Mouse (Mus musculus) myocyte (in vitro differentiated cells): ENCODE measurements around the gene Cyp4f40.

ENCODE experiments used
- CEBPB ChIP-seq: IDR thresholded peaks from 2 replicates; pipeline ENCODE4 v1.6.1; 2011; ENCODE audit warnings: mild to moderate bottlenecking, moderate library complexity; ENCODE audit not compliant: poor library complexity, insufficient read depth, severe bottlenecking
- E2F4 ChIP-seq: IDR thresholded peaks from one replicate; pipeline ENCODE4 v1.6.1; 2011; ENCODE audit warnings: mild to moderate bottlenecking, control low read depth, moderate library complexity; ENCODE audit not compliant: insufficient read depth
- MAX ChIP-seq: IDR thresholded peaks from one replicate; pipeline ENCODE4 v1.6.1; 2011; ENCODE audit warnings: low read depth, mild to moderate bottlenecking, control low read depth
- MYOD1 ChIP-seq, 3 experiments: IDR thresholded peaks; one replicate each; pipeline ENCODE4 v1.6.1; 2011; ENCODE audit warnings: control low read depth in 2 of 3, low read depth in 2 of 3, mild to moderate bottlenecking in 2 of 3, moderate library complexity in 1 of 3; ENCODE audit not compliant: insufficient read length in 2 of 3, control insufficient read depth in 1 of 3
- MYOG ChIP-seq, 3 experiments: IDR thresholded peaks; one replicate each; pipeline ENCODE4 v1.6.1; 2011; ENCODE audit warnings: control low read depth in 2 of 3, low read depth in 2 of 3, mild to moderate bottlenecking in 2 of 3; ENCODE audit not compliant: insufficient read length in 2 of 3, control insufficient read depth in 1 of 3, insufficient read depth in 1 of 3
- POLR2A ChIP-seq: IDR thresholded peaks from one replicate; pipeline ENCODE4 v1.6.1; 2011; ENCODE audit warnings: low read depth, mild to moderate bottlenecking, control low read depth, moderate library complexity; ENCODE audit not compliant: insufficient read length
- POLR2AphosphoS2 ChIP-seq: IDR thresholded peaks from one replicate; pipeline ENCODE4 v1.6.1; 2011; ENCODE audit warnings: low read depth, control low read depth; ENCODE audit not compliant: insufficient read length
- REST ChIP-seq: IDR thresholded peaks from one replicate; pipeline ENCODE4 v1.6.1; 2011; ENCODE audit warnings: mild to moderate bottlenecking, control low read depth, moderate library complexity; ENCODE audit not compliant: insufficient read depth, insufficient read length
- TCF12 ChIP-seq: IDR thresholded peaks from one replicate; pipeline ENCODE4 v1.6.1; 2011; ENCODE audit warnings: mild to moderate bottlenecking, control low read depth; ENCODE audit not compliant: poor library complexity, insufficient read depth, severe bottlenecking
- TCF3 ChIP-seq: IDR thresholded peaks from one replicate; pipeline ENCODE4 v1.6.1; 2011; ENCODE audit warnings: low read depth, control low read depth; ENCODE audit not compliant: insufficient read length
- USF1 ChIP-seq: IDR thresholded peaks from one replicate; pipeline ENCODE4 v1.6.1; 2011; ENCODE audit warnings: low read depth, mild to moderate bottlenecking, control low read depth, moderate library complexity

DNA sequence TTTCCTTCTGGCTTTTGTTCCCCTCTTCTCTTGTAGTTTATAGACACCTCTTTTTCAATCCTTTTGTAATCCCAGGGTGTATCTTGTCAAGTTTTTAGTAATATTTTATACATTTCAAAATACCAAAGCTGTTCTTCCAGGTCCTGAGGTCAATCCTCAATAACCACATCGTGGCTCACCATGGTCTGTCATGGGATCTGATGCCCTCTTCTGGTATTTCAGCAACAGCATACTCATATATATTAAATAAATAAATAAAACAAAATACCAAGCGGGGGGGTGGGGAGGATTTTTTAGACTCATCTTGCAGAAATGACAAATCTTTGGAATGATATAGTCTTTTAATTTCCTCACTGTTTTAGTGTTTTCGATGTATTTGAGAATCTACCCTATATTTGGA, 26.8 kb upstream of the Cyp4f40 start:
- TF ChIP-seq POLR2A (no peak), E2F4 (no peak), TCF12 (no peak), MYOG (IDR thresholded peaks at IDR 0.05; ENCODE audit: control insufficient read depth in 1 of 3, insufficient read depth in 1 of 3, insufficient read length in 2 of 3, low read depth in 2 of 3) (no peak), MAX (no peak), MYOD1 (IDR thresholded peaks at IDR 0.05; ENCODE audit: control insufficient read depth in 1 of 3, insufficient read length in 2 of 3, low read depth in 2 of 3) (no peak), TCF3 (no peak), POLR2AphosphoS2 (no peak), USF1 (no peak), CEBPB (no peak), REST (no peak)
